Mouse (Mus musculus) kidney, adult 8-10 months (tissue): ENCODE measurements around the gene Cgnl1.
"Not testable (repeated sequence)": the region's sequence is repeated elsewhere in the genome, so short reads cannot be mapped to it uniquely, and the experiment has no call there.

Experiments
- DNase-seq, 2 experiments: peaks; one replicate each; pipeline ENCODE4 v3.0.0; 2022

Cgnl1 gene

DNA sequence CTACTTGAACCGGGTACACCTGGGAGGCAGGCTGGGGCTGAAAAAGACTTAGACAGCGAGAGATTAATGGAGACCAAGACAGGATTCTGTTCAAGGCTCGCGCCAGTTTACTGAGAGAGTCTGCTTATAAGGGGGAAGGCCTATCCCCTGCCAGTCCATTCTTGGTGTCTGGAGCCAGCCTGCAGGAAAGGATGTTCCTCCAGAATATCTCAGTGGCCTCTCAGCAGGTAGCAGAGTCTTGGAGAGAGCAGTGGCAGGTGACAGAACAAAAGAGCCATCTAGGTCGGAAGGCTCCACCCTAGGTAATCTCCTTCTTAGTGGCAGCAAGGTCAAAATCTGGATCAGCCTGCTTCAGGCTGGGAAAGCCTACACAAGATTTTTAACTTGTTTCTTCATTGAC, 151.3 kb downstream of the Cgnl1 start:
- not testable (repeated sequence) for DNase-seq

DNA sequence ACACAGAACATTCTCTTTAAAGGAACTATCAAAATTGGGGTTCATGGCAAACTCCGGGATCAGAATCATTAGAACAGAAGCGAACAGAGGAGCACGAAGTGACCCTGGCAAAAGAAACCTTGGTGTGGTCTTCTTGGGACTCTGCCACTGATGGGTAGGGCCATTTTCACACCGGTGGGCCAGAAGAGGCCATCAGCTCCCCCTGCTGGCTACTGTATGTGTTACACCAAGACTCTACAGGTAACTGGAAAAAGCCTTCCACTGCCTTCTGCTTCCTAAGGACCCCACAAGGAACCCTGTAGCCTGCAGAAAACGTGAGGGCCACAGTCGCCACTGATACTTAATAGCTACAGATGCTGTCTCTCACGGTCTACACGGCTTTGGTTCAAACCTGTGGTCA, 154.0 kb downstream of the Cgnl1 start:
- DNase-seq, result peak in 1 of 2 experiments; percentile 57

DNA sequence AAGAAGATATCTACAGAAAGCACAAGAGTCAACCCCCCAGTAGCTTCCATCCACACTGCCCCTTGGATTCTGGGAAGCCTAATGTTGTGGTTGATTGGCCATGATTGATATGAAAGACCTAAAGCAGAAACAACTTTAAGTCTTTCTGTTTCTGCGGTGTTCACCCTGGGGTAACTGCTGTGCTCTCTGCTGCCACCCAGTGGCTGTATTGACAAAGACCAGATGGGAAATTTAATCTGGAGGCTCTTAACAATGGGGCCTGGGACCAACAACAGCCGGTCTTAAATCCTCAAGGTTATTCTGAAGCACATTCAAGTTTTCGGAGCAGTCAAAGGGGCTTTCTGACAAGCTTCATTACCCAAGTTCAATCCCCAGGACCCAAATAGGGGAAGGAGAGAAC, 155.2 kb downstream of the Cgnl1 start:
- DNase-seq, result peak; percentile 70 to 83

DNA sequence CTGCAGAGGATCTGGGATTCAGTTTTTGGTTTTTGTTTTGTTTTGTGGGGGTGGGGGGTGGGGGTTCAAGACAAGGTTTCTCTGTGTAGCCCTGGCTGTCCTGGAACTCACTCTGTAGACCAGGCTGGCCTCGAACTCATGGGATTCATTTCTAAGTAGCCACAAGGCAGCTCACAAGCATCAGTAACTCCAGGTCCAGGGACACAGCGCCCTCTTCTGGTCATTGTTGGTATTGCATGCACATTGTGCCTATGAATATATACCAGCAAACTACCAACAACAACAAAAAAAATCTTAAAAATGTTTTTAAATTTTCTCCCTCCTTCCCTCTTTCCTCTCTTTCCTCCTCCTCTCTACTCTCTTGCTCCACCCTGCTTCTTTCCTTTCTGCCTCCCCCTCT, 156.8 kb downstream of the Cgnl1 start:
- DNase-seq, result peak in 1 of 2 experiments; percentile 54

DNA sequence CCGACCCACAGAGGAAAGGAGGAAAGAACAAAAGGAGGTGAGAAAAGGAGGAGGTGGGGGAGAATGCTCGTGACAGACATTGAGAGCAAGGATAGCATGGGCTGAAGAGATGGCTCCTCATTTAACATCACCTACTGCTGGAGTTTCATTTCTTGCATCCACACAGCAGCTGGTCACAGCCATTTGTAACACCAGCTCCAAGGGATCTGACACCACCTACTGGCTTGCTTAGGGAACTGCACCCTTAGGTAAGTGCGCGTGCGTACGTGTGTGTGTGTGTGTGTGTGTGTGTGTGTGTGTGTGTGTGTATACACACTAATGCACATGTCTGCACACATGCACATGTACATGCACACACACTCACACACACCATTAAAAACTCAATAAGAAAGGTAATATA, 158.4 kb downstream of the Cgnl1 start:
- no peak for DNase-seq

DNA sequence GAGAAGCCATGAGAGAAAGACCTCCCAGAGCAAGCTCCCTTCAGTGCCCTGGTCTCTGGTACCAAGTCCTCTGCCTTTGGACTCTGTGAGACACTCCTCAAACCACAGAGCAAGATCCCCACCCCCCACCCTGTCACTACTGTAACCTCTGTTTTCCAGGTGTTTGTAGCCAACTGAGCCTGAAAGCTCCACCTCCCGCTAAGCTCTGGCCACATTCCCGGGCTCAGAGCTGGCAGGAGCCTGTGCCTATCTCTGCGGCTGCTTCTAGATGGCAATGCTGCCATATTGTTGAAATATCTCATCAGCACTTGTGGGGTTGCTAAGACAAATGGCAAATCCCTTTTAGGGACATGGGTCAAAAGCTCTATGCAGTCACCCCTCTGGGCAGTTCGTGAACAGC, 159.5 kb downstream of the Cgnl1 start:
- peak in 1 of 2 experiments; percentile 50 for DNase-seq

DNA sequence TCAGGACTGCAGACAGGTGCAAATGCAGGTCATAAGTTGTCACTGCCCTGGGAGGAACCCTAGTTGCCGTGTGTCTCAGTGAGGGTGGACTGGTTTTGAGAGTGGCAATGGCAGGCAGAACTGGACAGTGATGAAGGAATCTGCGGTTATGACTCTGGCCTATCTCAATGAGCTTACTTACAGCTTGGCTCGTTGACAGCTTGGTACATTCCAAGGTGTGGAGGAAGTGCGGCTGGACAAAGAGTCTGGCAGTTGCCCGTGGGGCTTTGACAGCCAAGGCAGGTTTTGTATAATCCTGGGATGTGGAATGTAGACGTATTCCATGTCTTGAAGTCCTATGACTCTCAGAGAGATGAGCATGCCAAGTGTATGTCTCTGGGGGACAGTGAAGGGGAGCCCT, 162.4 kb downstream of the Cgnl1 start:
- no peak for DNase-seq

DNA sequence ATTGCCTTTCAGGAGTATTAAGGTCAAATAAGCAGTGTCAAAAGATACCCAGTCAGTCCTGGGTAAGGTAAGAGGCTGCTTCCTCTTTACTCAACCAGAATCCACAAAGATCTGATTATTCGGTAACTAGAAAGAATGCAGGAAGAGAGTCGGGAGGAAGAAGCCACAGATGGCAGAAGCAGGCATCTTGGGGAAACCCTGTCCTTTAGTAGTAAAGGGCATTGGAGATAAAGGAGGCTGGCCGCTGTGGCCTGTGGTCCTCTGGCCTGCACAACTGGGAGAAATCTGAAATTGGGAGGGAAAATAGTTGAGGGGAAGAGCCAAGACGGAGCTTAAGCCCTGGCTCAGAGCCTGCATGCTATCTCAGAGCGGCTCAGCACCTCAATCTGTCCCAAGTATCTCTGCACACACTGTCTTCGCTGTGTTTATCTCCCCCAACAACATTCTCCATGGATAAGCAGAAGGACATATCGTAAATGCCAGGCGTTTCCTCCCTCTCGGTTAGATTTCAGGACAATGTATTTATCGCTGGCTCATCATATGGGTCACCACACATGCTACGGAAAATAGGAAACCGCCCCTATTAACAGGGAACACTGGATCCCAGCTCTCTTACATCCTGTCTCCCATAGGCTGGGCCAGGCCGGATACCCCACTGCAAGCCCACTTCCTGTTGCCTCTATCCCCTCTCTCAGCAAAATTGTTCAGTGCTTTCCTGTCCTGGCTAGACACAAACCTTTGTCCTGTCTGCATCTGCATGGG, 164.9 kb downstream of the Cgnl1 start:
- DNase-seq, result no peak

DNA sequence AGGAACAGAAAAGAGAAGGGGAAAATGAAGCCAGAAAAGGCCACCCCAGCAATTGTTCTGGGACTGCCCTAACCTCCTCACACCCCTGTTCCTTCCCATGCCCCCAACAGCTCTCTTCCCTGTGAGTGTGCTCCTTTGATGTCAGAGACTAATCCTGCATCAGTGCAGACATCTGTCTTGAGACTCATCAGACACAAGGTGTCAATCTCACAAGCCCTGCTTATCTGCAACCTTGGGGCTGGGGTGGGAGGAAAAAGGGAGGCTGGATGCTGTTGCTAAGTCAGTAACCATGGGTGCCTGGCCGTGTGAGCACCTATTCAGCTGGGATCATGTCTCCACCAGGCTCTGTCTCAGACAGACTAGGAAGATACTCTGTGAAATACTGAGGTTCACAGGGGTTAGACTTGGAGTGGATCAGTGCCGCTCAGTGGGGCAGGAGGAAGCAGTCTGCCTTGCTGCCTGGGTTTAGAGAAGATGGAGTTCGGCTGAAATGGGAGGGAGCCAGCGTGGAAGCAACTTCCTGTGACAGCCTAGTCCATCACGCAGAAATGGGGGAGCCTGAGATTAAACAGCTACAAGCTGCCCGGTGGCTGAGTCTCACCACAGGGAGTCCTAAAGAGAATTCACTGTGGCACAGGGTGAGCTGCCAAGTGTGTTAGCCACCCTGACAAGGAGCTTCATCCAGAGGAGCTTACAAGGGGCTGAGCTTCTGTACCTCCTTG, 166.3 kb downstream of the Cgnl1 start:
- DNase-seq, result no peak

DNA sequence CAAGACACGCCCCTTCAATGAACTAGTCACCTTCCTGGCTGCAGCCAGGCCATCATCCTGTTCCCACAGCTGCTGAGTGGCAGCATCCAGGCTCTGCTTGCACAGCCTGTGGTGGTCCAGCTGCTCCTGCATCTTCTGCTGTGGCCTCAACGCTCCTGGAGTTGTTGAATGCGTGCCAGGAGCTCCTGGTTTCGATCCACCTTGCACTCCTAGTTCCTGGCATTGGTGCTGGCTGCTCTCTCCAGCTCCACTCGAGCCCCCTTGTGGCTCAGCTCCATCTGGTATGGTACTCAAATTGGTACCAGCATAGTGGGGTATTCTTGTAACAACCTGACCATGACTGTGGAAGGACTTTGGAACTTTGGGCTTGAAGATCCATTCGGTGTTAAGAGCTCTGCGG, 171.5 kb downstream of the Cgnl1 start:
- DNase-seq, result no peak

DNA sequence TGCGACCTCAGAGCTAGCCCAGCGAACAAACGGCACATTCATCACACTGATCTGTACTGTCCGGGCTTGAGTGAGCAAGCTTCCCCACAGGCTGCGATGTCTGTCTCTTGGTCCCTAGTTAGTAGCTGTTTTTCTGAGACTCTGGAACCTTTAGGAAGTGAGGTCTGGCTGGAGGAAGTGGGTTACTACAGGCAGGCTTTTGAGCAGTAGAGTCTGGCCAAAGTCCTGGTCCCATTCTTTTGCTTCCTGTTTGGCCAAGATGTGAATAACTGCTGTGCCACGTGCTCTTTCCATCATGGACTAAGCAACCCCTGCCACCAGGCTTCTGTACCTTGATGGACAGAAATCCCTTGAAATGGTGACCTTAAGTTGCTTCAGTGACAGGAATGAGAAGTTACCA, 174.5 kb downstream of the Cgnl1 start:
- no peak for DNase-seq

DNA sequence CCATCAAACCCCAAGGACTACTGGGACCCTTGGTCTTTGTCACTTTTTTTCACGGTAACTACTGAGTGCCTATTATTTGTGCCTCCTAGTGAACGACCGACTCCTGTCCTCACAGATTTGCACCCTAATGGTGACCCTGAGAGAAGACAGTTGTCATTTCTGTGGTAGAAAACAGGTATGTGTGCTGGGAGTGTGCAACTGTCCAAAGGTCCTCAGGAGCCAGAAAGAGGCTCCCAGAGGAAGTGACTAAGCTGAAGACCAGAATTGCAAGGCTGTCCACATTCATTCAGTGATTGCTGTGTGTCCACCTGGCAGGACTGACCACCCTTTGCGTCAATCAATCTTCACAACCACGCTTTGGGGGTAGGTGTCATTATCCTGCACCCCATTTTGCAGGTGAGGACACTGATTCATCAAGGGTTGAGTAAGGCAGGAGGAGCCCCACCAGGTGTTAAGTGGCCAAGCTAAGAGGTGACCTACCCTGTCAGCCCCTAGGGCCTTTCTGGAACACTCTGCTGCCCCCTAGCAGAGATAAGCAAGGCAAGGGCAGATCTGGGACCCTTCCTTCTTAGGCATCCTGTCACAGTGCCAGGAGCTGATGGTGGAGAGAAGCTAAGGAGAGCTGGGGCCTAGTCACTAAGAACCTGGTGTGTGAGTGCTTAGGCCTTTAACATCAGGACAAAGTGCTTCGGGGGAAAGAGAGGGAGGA, 178.7 kb downstream of the Cgnl1 start:
- no peak for DNase-seq

DNA sequence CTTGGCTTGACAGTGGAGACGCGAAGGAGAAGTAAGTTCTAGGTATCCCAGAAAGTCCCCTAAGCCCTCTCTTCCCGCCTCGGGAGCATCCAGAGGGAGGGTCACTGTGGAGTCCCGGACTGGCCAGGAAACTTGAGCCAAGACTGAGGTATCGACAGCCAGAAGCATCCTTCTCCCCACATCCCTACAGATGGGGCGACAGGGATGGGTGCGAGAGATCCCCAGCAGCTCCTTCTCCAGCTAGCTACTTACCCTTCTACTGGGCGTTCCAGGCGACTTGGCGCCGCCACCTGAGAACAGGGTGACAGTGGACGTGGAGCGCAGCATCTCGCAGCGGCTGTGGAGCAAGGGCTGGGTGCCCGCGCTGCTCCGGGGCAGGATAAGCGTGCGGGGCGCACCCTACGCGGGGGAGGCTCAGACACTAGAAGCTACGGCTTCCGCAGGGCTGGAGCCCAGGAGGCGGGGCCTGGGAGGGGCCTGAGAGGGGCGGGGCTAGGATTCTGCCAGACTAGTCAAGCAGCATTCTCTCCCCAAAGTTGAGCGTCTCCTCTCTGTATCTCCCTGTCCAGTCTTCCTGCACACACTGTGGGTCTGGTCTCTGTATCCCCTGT, 179.4 kb downstream of the Cgnl1 start, which contains the start of gene Myzap:
Gene Myzap (minus strand): TSS at position 423 of the 611 bp plus-strand sequence.
- peak; percentile 86 to 92 for DNase-seq

DNA sequence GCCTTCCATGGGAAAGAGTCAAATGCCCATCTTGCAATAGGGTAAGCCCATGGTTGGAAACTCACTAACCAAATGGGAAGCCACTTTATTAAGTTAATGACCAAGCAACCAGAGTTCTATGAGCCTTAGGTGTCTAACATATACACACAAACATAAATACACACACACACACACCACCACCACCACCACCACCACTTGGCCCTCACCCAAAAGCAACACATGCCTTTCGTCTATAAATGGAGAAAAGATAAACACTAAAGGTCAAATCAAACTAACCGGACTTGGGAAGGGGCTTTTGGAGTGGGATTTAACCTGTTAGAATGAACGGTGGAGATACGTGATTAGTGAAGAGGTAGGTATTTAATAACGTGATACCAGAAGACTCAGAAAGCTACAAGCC, 180.3 kb downstream of the Cgnl1 start:
- no peak for DNase-seq

DNA sequence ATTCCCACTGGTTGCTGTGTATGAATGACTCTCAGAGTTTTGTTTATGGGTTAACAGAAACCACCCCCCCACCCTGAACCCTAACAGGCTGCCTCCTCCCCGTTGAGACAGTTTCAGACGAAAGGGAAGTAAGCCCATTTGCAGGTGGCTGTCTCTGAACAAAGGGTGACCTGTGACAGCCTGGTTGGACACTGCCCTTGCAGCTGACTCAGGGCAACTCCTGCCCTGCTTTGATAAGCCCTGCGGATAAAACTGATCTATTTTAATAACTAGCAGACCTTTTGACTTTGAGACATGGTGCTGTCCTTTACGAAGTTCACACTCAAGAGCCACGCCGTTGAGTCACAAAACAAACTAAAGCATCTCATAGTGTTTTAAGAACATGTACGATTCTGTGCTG, 181.6 kb downstream of the Cgnl1 start:
- DNase-seq, result no peak

DNA sequence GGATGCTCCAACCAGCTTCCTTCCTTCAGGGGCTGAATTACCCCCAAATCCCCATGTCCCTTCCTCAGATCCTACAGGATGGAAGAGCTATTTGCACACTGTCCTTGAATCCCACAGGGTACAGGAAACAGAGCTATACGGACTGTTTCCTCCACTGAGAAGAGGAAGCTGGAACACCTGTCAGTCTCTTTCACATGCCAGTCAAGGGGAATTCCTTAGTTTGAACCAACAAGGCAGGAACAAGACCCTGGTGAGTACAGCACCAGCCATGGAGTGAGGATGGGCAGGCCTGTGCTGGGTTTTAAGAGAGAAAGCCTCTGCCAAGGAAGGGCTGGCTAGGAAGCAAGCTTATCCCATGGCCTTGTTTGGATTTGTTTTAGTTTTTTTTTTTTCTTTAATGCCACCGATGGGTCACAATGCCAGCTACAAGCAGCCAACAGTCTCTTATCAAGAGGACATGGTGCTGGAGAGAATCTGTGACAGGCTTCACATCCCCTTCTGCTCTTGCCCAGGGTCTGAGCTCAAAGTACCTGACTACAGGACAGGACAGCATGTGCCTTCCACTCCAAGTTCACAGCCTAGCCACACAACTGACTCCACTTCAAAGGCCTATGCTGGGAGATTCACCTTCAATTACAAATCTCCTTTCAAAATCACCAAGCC, 182.3 kb downstream of the Cgnl1 start:
- DNase-seq, result no peak

DNA sequence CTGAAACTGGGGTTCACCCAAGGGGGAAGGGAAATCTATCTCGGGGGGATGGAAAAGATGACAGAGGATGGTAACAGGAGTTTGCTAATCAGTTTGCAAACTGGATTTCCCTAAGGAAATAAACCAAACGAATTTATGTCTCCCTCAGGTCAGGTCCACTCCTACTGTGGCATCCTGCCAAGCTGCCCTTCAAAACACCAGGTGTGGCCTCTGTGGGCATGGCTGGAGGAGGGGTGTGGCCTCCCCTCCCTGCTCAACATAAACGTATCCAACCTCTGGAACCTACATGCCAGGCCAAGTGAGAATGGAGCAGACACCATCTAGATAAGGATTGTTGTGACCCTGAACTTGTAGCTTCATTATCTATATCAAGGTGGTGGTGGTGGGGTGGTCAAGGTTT, 185.0 kb downstream of the Cgnl1 start:
- DNase-seq, result peak in 1 of 2 experiments; percentile 13

DNA sequence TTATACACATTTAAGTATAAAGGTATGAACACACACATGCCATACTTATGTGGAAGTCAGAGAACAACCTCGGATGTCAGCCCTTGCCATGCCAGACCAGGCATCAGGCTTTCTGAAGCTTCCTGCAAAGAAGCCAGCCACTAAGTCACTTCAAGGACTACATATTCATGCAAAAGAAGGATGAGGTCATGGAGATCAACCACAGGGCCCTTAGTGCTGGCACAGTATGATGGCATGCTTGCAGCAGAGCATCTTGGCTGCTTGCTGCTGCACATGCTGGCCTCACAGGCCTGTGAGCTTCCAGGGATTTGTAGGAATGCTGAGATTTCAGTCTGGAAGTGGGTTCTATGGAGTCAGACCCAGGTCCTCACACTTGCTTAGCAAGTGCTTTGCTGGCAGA, 188.6 kb downstream of the Cgnl1 start:
- no peak for DNase-seq

DNA sequence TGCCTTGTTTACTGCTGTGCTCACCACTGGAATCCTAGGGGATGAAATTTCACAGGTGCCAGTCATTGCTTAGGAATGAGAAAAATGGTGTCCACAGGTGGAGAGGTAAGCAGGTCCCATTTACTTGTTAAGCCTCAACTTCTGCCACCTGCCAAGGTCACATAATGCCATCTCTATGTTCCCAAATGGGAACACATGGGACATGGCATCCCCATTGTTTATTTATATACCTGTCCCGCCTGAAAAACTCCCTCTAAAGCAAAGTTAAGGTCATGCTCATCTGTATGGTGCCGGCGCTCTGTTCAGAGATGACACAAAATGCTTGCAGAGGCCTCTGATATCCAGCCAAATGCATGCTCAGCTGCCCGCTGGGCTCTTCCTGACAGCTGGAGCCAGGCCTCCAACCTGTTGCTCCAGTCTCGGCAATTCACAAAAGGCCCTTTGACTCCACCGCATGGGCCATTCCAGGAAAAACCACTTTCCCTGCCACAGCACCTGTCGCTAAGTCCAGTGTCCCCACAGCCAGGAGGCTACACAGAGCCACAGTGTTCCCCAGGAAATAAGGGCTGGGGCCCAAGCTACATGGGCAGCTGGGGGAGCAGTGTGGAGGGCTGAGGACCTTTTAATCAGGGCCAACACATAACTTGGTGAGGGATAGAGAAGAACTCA, 192.4 kb downstream of the Cgnl1 start:
- DNase-seq, result no peak
